Mouse (Mus musculus) ES-E14 (cell line): ENCODE data around the gene Lrcol1. TPM values are rescaled to one million over a fixed set of nuclear protein-coding genes. Genes with fewer than 3 reads are reported as not detected.

Experiments used
- DNase-seq: peaks from one replicate; pipeline ENCODE4 v3.0.0-alpha.2; 2013; ENCODE audit warnings: low read depth, low spot score
- H3K27ac ChIP-seq: 2 replicates; pipeline ENCODE4 v1.5.1; 2012; ENCODE audit warnings: low read depth, mild to moderate bottlenecking, low read length, moderate library complexity, mixed read lengths; ENCODE audit not compliant: poor library complexity, insufficient read depth, severe bottlenecking
- H3K36me3 ChIP-seq: 2 replicates; pipeline ENCODE4 v1.6.1; 2012; ENCODE audit warnings: mild to moderate bottlenecking, low read length, moderate library complexity, mixed read lengths; ENCODE audit not compliant: control insufficient read depth, poor library complexity, insufficient read depth, severe bottlenecking
- H3K4me1 ChIP-seq, 2 experiments: fragments of 150-350 bp in 1 of 2; sonication (generic) in 1 of 2; 2 replicates each; pipeline ENCODE4 v1.6.1; 2012; ENCODE audit warnings: low read length in 2 of 2, mild to moderate bottlenecking in 1 of 2, mixed read lengths in 1 of 2; ENCODE audit not compliant: control insufficient read depth in 2 of 2, insufficient read depth in 2 of 2, poor library complexity in 1 of 2
- H3K4me3 ChIP-seq, 2 experiments: fragments of 150-350 bp in 1 of 2; sonication (generic) in 1 of 2; 2 replicates each; pipeline ENCODE4 v1.5.1; 2012; ENCODE audit warnings: low read length in 2 of 2, low read depth in 1 of 2, mild to moderate bottlenecking in 1 of 2, mixed read lengths in 1 of 2; ENCODE audit not compliant: insufficient read depth in 1 of 2, poor library complexity in 1 of 2, severe bottlenecking in 1 of 2
- H3K9ac ChIP-seq: 2 replicates; pipeline ENCODE4 v1.6.1; 2012; ENCODE audit warnings: low read depth, mild to moderate bottlenecking, low read length, mixed read lengths; ENCODE audit not compliant: poor library complexity, insufficient read depth, severe bottlenecking
- H3K9me3 ChIP-seq: fragments of 150-350 bp; sonication (generic); 2 replicates; pipeline ENCODE4 v1.6.1; 2012; ENCODE audit warnings: low read depth, mild to moderate bottlenecking, low read length; ENCODE audit not compliant: control insufficient read depth, insufficient read depth
- CHD2 ChIP-seq: IDR thresholded peaks from 2 replicates; pipeline ENCODE4 v1.6.1; 2014; ENCODE audit warnings: mild to moderate bottlenecking, low read depth, low read length, inconsistent platforms
- HCFC1 ChIP-seq: IDR thresholded peaks from 2 replicates; pipeline ENCODE4 v1.6.1; 2012; ENCODE audit warnings: low read length, inconsistent platforms, borderline replicate concordance; ENCODE audit not compliant: insufficient read depth
- MAFK ChIP-seq: IDR thresholded peaks from 2 replicates; pipeline ENCODE4 v1.6.1; 2014; ENCODE audit warnings: mild to moderate bottlenecking, low read depth, low read length, inconsistent platforms; ENCODE audit not compliant: insufficient read depth
- ZC3H11A ChIP-seq: IDR thresholded peaks from 2 replicates; pipeline ENCODE4 v1.6.1; 2012; ENCODE audit warnings: low read depth, mild to moderate bottlenecking, inconsistent platforms, low read length, borderline replicate concordance
- ZNF384 ChIP-seq: IDR thresholded peaks from 2 replicates; pipeline ENCODE4 v1.6.1; 2012; ENCODE audit warnings: low read depth, low read length, inconsistent platforms
- in situ Hi-C, 2 experiments: fragments of 600-800 bp; cut with MboI; formaldehyde crosslinking; loops; one replicate each; pipeline ENCODE4 v1.15.1; 2025; ENCODE audit warnings: low sequenced_read_pairs in 2 of 2, inconsistent platforms in 1 of 2; ENCODE audit not compliant: unreplicated experiment in 2 of 2
- total RNA-seq: library from RNA; depleted of rRNA; stranded (reverse); fragments of 300-350 nt; gene quantifications from 2 replicates; pipeline ENCODE4 v1.2.3, GENCODE M21; 2012

The Lrcol1 gene
- total RNA-seq, 1 experiment: 1.3 TPM

- Histone ChIP-seq H3K9me3 (no peaks in the 10 kb centered on the region), H3K9ac (no peak overlapping the region), H3K4me3 (peak overlapping the region in 1 of 2 experiments; percentile 41; a peak in 3 of 4 replicates), H3K36me3 (no peaks in the 10 kb centered on the region), H3K27ac (no peak overlapping the region), H3K4me1 (peaks cover 0 to 10% of the 10 kb centered on the region in 2 experiments; a peak in 2 of 4 replicates)
- DNase-seq: peak; percentile 76
- TF ChIP-seq MAFK (no peak), HCFC1 (no peak), ZC3H11A (no peak)
- in situ Hi-C loops: loop anchor here (5.0 to 10.0 kb wide), 2 partner anchors 280 to 283 kb away; no protein-coding TSS in a partner anchor
These were observed 10.2 kb downstream of the Lrcol1 start for GRCm38 (mm10) chr5:110354716-110355115.

- Histone ChIP-seq H3K36me3 (no peaks in the 10 kb centered on the region), H3K4me3 (no peak overlapping the region), H3K27ac (no peak overlapping the region), H3K9me3 (no peaks in the 10 kb centered on the region), H3K4me1 (peaks cover 0 to 14% of the 10 kb centered on the region in 2 experiments; a peak in 2 of 4 replicates), H3K9ac (no peak overlapping the region)
- TF ChIP-seq CHD2: no peak
- TF ChIP-seq ZNF384: peak; percentile 95
- TF ChIP-seq ZC3H11A: peak; percentile 81
- TF ChIP-seq HCFC1: no peak
- no peak for TF ChIP-seq MAFK
- peak; percentile 83 for DNase-seq
- in situ Hi-C loops: loop anchor here (5.0 to 10.0 kb wide), 2 partner anchors 277 to 280 kb away; no protein-coding TSS in a partner anchor
These were observed 13.1 kb downstream of the Lrcol1 start for GRCm38 (mm10) chr5:110357531-110358179.

- Histone ChIP-seq H3K9ac (no peak overlapping the region), H3K4me1 (peaks cover 0 to 13% of the 10 kb centered on the region in 2 experiments; a peak in 2 of 4 replicates), H3K9me3 (no peaks in the 10 kb centered on the region), H3K36me3 (peaks cover 2% of the 10 kb centered on the region; the same call in 1 of the 2 replicates), H3K27ac (no peak overlapping the region), H3K4me3 (no peak overlapping the region)
- DNase-seq: no peak
- TF ChIP-seq CHD2: no peak
- TF ChIP-seq MAFK: no peak
- no peak for TF ChIP-seq HCFC1
- no peak for TF ChIP-seq ZC3H11A
- TF ChIP-seq ZNF384: no peak
- in situ Hi-C loops: no loop called here
These were observed 16.9 kb downstream of the Lrcol1 start for GRCm38 (mm10) chr5:110361465-110361864.

- Histone ChIP-seq H3K4me1 (peaks cover 0 to 13% of the 10 kb centered on the region in 2 experiments; a peak in 2 of 4 replicates), H3K9me3 (no peaks in the 10 kb centered on the region), H3K4me3 (peak overlapping the region; percentile 62 to 74), H3K9ac (peak overlapping the region; percentile 71), H3K27ac (no peak overlapping the region), H3K36me3 (peaks cover 3% of the 10 kb centered on the region; the same call in 1 of the 2 replicates)
- TF ChIP-seq ZNF384: no peak
- TF ChIP-seq HCFC1: no peak
- no peak for TF ChIP-seq CHD2
- no peak for TF ChIP-seq ZC3H11A
- no peak for TF ChIP-seq MAFK
- DNase-seq: no peak
- in situ Hi-C loops: no loop called here
These were observed 18.3 kb downstream of the Lrcol1 start for GRCm38 (mm10) chr5:110362813-110363178.
